Mouse (Mus musculus) urinary bladder, postnatal 36 days (tissue): ENCODE measurements around the gene Ndufv3.

Experiments used
- DNase-seq, 2 experiments: peaks; one replicate each; pipeline ENCODE4 v3.0.0; 2022; ENCODE audit warnings: low spot score in 2 of 2, mixed read lengths in 1 of 2

Gene Ndufv3

GRCm38 (mm10) chr17:31519946-31520838, at the start of gene Ndufv3, which contains the start of gene Wdr4:
Ndufv3 (plus strand) TSS chr17:31520115.
Wdr4 (minus strand) TSS chr17:31519980.
- DNase-seq, result peak; percentile 97 to 100

- no peak for DNase-seq
These were observed 49.0 kb upstream of the Ndufv3 start for GRCm38 (mm10) chr17:31470766-31471418.

- no peak for DNase-seq
These were observed 45.5 kb upstream of the Ndufv3 start for GRCm38 (mm10) chr17:31474388-31474787.

GRCm38 (mm10) chr17:31478606-31479005, 41.3 kb upstream of the Ndufv3 start:
- no peak for DNase-seq

- no peak for DNase-seq
These were observed 40.6 kb upstream of the Ndufv3 start for GRCm38 (mm10) chr17:31479108-31479844.

GRCm38 (mm10) chr17:31486616-31487198, 33.2 kb upstream of the Ndufv3 start:
- DNase-seq, result no peak

GRCm38 (mm10) chr17:31487433-31488060, 32.4 kb upstream of the Ndufv3 start:
- no peak for DNase-seq

- no peak for DNase-seq
These were observed 28.6 kb upstream of the Ndufv3 start for GRCm38 (mm10) chr17:31491355-31491754.

GRCm38 (mm10) chr17:31492416-31492815, 27.5 kb upstream of the Ndufv3 start:
- DNase-seq, result peak; percentile 66 to 72

GRCm38 (mm10) chr17:31494989-31495388, 24.9 kb upstream of the Ndufv3 start:
- DNase-seq, result no peak

- DNase-seq, result no peak
These were observed 22.2 kb upstream of the Ndufv3 start for GRCm38 (mm10) chr17:31497726-31498125.

GRCm38 (mm10) chr17:31499725-31500124, 20.2 kb upstream of the Ndufv3 start:
- DNase-seq, result no peak

- no peak for DNase-seq
These were observed 19.5 kb upstream of the Ndufv3 start for GRCm38 (mm10) chr17:31500416-31500815.

- DNase-seq, result no peak
These were observed 19.0 kb upstream of the Ndufv3 start for GRCm38 (mm10) chr17:31500908-31501307.

GRCm38 (mm10) chr17:31502261-31502927, 17.5 kb upstream of the Ndufv3 start:
- no peak for DNase-seq

GRCm38 (mm10) chr17:31503337-31503736, 16.6 kb upstream of the Ndufv3 start:
- no peak for DNase-seq

- no peak for DNase-seq
These were observed 16.0 kb upstream of the Ndufv3 start for GRCm38 (mm10) chr17:31503936-31504335.

GRCm38 (mm10) chr17:31505013-31505412, 14.9 kb upstream of the Ndufv3 start:
- no peak for DNase-seq

- no peak for DNase-seq
These were observed 13.6 kb upstream of the Ndufv3 start for GRCm38 (mm10) chr17:31506282-31506681.

- no peak for DNase-seq
These were observed 9.0 kb upstream of the Ndufv3 start for GRCm38 (mm10) chr17:31510944-31511343.
